Mouse (Mus musculus) lung, postnatal 14 days (tissue): ENCODE results near the gene Tmem59.

Experiments
- DNase-seq: peaks from one replicate; pipeline ENCODE4 v3.0.0; 2021

Gene Tmem59

GRCm38 (mm10) chr4:107181866-107182265 is 3.7 kb downstream of the Tmem59 start:
- DNase-seq, result no peak

GRCm38 (mm10) chr4:107182796-107183195 is 4.6 kb downstream of the Tmem59 start:
- no peak for DNase-seq

GRCm38 (mm10) chr4:107183203-107183602 is 5.0 kb downstream of the Tmem59 start:
- no peak for DNase-seq

- no peak for DNase-seq
Measured at GRCm38 (mm10) chr4:107185703-107186102, 7.5 kb downstream of the Tmem59 start.

- no peak for DNase-seq
Measured at GRCm38 (mm10) chr4:107193841-107194240, 15.6 kb downstream of the Tmem59 start.

GRCm38 (mm10) chr4:107196454-107196853 is 18.3 kb downstream of the Tmem59 start:
- DNase-seq, result no peak

- DNase-seq, result no peak
Measured at GRCm38 (mm10) chr4:107198072-107198471, 19.9 kb downstream of the Tmem59 start.

- DNase-seq, result no peak
Measured at GRCm38 (mm10) chr4:107201779-107202178, 23.6 kb downstream of the Tmem59 start.

GRCm38 (mm10) chr4:107203001-107203400 is 24.8 kb downstream of the Tmem59 start:
- DNase-seq, result no peak

- DNase-seq, result no peak
Measured at GRCm38 (mm10) chr4:107207016-107207415, 28.8 kb downstream of the Tmem59 start.

GRCm38 (mm10) chr4:107208880-107209279 is 30.7 kb downstream of the Tmem59 start, which contains the start of gene Ldlrad1:
Gene Ldlrad1, plus strand, starts transcription at chr4:107209180.
- DNase-seq, result no peak

- peak; percentile 35 for DNase-seq
Measured at GRCm38 (mm10) chr4:107210483-107211097, 32.4 kb downstream of the Tmem59 start.

- DNase-seq, result peak; percentile 77
Measured at GRCm38 (mm10) chr4:107211465-107211864, 33.3 kb downstream of the Tmem59 start.

GRCm38 (mm10) chr4:107211936-107212335 is 33.7 kb downstream of the Tmem59 start:
- no peak for DNase-seq

- DNase-seq, result no peak
Measured at GRCm38 (mm10) chr4:107213279-107214011, 35.2 kb downstream of the Tmem59 start.

- no peak for DNase-seq
Measured at GRCm38 (mm10) chr4:107217574-107217973, 39.4 kb downstream of the Tmem59 start.

- DNase-seq, result no peak
Measured at GRCm38 (mm10) chr4:107221524-107221923, 43.3 kb downstream of the Tmem59 start.

GRCm38 (mm10) chr4:107223225-107224204 is 45.3 kb downstream of the Tmem59 start:
- peak; percentile 59 for DNase-seq

GRCm38 (mm10) chr4:107226313-107226712 is 48.1 kb downstream of the Tmem59 start:
- DNase-seq, result no peak

GRCm38 (mm10) chr4:107232219-107232618 is 54.0 kb downstream of the Tmem59 start:
- no peak for DNase-seq

GRCm38 (mm10) chr4:107238253-107238652 is 60.1 kb downstream of the Tmem59 start:
- no peak for DNase-seq

GRCm38 (mm10) chr4:107240196-107240595 is 62.0 kb downstream of the Tmem59 start:
- no peak for DNase-seq
